Mouse (Mus musculus) T-helper 2 cell (primary cell): ENCODE data around the gene Rnf213.

Source experiments
- in situ Hi-C: fragments of 300-600 bp; cut with MboI, MseI; formaldehyde crosslinking; loops from one replicate; pipeline ENCODE4 v1.15.1; 2025; ENCODE audit warnings: high pct_unique_total_duplicates

The Rnf213 gene

DNA sequence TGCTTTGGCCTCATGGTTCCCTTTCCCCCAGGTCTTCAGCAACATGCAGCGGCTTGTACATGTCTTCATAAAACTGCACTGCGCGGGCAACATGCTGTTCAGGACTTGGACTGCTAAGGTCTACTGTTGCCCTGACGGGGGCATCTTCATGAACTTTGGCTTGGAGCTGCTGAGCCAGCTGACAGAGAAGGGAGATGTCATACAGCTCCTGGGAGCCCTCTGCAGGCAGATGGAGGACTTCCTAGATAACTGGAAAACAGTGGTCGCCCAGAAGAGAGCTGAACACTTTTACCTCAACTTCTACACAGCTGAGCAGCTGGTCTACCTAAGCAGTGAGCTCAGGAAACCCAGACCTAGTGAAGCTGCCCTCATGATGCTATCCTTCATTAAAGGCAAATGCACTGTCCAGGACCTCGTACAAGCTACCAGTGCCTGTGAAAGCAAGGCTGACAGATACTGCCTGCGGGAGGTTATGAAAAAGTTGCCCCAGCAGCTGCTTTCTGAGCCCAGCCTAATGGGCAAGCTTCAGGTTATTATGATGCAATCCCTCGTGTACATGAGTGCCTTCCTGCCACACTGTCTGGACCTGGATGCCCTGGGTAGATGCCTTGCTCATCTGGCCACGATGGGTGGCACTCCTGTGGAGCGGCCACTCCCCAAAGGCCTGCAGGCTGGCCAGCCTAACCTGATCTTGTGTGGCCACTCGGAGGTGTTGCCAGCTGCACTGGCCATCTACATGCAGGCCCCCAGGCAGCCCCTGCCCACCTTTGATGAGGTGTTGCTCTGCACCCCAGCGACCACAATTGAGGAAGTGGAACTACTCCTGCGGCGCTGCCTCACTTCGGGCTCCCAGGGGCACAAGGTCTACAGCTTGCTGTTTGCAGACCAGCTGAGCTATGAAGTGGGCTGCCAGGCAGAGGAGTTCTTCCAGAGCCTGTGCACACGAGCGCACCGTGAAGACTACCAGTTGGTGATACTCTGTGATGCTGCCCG lies 43.3 kb downstream of the Rnf213 start:
- in situ Hi-C loops: no loop called here

DNA sequence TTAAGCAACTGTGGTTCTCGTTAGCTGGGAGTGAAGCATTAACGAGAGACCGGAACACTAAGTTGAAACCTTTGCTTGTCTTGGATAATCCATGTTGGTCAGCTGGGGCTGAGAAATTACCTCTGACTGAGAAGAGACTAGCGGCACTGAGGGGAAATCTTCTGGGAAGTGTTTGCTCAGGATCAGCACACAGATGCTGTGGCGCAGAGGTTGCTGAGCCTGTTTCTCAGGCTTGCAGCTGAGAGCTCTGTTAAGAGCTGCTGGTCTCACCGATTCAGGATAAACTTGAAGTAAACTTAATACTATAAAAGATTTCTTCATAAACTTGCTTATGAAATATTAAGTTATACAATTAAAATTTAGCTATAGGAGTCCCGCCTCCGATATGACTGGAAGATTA lies 45.9 kb downstream of the Rnf213 start:
- in situ Hi-C loops: no loop called here

DNA sequence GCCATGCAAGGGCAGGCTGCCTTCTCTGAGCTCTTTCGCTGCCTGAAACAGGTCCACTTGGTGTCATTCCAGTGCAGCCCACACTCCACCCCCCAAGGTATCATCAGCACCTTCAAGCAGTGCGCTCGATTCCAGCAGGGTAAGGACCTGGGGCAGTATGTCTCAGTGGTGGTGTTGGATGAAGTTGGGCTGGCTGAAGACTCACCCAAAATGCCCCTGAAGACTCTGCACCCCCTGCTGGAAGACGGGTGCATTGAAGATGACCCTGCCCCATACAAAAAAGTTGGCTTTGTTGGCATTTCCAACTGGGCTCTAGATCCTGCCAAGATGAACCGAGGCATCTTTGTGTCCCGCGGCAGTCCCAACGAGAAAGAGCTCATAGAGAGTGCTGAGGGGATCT lies 49.3 kb downstream of the Rnf213 start:
- in situ Hi-C loops: no loop called here

DNA sequence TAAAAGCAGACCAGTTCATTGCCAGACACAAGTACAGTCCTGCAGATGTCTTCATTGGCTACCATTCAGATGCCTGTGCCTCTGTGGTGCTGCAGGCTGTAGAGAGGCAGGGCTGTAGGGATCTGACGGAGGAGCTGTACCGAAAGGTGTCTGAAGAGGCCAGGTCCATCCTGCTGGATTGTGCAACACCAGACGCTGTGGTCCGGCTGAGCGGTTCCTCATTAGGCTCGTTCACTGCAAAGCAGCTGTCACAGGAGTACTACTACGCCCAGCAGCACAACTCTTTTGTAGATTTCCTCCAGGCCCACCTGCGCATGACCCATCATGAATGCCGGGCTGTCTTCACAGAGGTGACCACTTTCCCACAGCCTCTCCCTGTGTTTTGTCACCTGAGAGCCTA lies 50.5 kb downstream of the Rnf213 start:
- in situ Hi-C loops: no loop called here

DNA sequence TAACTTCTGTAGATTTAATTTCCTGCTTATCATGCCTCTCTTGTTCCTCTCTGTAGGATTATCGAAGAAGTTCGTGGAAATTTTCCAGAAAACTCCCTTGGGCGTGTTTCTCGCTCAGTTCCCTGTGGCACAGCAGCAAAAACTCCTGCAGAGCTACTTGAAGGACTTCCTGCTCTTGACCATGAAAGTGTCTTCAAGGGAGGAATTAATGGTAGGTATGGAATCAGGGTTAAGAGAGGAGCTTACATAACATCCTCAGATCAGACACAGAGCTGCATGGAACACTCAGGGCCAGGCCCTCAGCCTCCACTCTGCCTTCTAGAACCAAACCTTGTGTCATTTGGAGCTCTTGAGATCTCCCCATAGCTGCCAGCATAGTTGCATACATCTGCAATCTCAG lies 63.2 kb downstream of the Rnf213 start:
- in situ Hi-C loops: no loop called here

DNA sequence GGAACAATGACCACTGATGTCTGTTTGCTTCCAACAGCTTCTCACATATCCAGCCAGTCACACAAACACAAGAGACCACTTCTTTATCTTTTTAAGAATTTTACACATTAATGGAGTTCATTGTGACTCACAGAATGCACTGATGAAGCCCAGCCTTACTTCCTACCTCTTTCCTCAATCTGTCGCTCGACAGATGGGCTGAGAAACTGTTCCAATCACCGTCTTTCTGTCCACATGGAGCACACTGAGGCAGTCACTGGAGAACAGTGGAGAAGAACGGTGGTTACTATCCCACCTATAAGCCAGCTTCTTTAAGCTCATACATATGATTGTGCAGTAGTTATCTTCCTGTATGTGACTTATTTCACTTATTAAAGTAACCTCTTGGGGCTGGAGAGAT lies 85.0 kb downstream of the Rnf213 start:
- in situ Hi-C loops: no loop called here

DNA sequence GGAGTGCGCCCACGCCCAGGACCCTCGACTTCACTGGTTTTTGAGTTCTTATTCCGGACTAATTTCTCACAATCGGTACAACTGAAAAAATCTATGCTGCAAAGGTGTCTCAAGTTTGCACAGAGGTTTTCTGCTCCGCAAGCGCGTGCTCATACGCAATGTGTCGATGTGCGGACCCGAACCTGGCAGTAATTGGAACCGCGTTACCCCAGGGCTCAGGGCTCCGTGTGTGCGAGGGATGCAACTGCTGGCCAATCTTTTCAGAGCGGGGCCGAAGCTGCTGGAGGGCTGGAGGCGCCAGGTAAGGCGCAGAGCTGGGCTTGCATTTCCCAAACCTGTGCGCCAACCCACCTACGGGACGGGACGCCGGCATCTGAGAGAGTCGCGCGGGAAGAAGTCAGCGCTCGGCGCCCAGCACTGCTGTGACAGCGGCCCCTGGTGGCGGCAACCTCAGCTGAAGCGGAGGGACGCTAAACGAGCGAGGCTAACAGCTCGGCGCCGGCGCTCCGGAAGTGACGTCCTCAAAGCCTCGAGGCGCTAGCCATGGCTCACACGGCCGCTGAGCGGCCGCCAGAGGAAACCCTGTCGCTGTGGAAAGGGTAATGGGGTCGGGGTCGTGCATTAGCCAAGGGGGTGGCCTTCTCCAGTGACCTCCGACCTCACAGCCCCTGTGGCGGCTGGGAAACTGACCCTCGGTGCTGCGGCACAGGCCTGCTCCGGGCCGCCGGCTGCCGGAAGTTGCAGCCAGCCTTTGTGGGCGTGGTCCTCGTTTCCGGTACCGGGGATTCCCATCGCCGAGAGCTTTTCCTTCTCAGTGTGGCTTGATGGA lies 98.2 kb downstream of the Rnf213 start, which contains the start of gene Endov:
Gene Endov, plus strand, starts transcription at position 487 of the 829 bp plus-strand sequence.
- in situ Hi-C loops: no loop called here

DNA sequence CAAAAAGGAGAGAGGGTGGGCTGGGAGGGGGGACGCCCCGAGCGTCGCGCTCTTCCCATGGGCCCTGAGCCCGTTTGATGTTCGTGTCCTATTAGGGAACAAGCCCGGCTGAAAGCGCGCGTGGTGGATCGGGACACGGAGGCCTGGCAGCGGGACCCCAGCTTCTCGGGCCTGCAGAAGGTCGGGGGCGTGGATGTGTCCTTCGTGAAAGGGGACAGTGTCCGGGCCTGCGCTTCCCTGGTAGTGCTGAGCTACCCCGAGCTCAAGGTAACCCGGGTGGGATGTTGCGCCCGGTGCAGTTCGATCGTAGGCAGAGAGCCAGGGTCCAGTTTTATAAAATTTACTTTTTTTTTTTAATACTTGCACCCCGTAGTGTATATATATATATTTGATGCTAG lies 98.8 kb downstream of the Rnf213 start:
- in situ Hi-C loops: no loop called here

DNA sequence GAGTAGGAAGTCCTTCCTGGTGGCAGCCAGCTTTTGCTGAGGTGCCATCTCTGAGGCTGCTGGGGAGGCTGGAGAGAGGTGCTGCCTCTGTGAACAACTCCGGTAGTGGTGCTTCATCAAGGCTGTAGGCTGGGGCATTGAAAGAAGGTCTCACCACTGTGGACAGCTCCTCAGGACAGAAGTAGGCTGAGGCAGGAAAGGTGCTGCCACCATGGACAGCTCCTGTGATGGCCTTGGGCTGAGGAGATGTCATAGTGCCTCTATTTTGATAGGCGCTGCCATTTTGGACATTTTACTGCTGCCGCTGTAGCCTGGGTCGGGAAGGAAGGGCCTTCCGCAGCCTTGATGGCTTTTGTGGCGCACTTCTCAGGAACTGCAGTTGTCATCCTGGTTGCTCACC lies 99.9 kb downstream of the Rnf213 start:
- in situ Hi-C loops: no loop called here

DNA sequence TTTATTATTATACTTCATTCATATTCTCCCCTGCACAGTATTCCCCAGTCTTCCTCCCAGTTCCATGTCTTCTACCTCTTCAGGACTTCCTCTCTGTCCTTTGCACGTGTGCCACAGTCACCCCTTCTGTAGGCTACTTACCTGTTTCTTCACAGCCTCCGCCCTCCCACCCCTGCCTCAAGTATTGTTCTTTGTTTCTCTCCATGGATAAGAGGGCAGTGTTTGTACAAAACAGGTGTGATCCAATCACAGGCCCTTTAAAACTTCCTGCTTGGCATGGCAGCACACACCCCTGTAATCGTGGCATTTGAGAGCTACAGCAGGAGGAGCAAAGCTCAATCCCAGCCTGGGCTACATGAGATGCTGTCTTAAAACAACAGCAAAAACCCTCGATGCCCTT lies 100.6 kb downstream of the Rnf213 start:
- in situ Hi-C loops: no loop called here

DNA sequence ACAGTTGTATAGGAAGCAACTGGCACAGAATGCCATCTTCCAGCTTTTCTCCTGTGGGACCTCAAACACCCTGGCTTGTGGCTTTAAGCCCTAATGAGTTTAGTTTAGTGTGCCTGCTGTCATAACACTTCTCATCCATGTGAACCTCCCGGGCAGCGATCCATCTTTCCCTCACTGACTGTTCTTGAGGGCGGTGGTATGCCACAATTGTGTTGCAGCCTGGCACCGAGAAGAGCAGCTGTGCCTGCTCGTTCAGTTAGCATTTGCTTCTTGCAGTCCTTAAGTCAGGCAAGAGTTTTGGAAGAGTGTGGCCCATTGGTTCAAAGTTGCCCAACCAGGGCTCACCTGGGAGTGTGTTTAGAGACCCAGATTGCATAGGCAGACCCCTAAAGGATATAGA lies 103.2 kb downstream of the Rnf213 start:
- in situ Hi-C loops: no loop called here

DNA sequence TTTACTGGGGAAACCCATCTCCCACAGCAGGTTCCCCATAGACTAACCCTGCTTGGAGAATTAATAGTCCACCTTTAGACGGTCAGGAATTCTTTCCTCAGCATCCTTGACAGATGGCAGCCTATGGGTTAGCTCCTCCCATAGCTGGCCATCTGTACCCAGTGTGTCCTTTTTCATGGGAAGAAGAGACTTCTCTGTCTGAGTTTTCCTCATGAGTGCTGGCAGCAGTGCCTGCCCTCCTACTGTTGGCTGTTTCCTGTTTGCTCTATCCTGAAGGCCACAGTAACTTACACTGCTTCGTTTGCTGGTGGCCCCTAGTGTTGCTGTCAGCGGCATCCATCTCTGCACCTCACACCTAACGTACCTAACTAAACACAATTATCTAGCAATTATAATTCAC lies 104.6 kb downstream of the Rnf213 start:
- in situ Hi-C loops: no loop called here

DNA sequence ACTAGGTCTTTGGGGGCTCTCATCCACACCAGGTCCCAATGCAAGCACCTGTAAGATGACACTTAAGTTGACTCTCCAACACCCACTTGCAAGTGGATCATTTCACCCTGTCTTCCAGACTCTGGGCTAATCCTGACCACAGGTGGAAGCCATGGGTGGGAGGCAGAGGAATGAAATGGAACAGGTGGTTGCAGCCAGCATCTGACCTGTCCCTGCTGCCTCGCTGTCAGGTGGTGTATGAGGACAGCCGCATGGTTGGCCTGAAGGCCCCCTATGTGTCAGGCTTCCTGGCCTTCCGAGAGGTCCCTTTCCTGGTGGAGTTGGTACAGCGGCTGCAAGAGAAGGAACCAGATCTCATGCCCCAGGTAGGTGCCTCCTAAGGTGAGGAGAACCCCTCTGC lies 106.4 kb downstream of the Rnf213 start:
- in situ Hi-C loops: no loop called here

DNA sequence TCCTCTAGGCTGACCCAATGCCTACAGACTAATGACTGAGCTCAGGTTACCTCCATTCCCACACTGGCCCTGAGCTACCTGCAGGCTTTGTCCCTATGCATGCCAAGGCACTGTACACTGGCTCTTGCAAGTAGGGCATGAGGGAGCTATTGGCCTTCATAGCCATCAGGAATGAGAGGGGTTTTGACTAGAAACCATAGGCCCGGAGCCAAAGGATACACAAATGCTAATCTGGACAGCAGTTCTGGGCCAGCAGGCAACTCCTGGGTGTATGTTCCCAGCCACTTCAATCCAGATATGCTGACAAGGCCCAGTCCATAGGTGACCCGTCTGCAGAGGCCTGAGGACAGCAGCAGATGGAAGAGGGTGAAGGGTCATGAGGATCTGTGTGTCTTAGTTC lies 107.1 kb downstream of the Rnf213 start:
- in situ Hi-C loops: loop anchor here (5.0 kb wide), 1 partner anchor 397 kb away; no protein-coding TSS in a partner anchor

DNA sequence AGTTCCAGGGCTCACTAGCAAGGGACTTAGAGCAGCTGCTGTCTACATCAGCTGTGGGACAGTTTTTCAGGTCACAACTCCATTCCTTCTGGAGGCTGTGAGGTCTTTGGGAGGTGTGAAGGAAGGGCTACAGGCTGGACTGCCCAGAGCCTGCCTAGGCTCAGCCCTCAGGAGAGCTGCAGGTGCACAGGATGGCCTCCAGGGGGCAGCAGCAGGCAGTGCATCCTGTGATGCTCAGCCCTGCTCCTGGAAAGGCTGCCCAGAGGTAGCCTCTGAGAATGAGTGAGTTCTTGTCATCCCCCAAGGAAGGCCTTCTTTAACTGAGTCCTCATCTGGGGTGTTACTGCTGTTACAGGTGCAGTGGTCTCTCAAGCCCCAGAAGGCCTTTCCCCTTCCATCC lies 110.8 kb downstream of the Rnf213 start:
- in situ Hi-C loops: loop anchor here (5.0 kb wide), 1 partner anchor 394 kb away; no protein-coding TSS in a partner anchor

DNA sequence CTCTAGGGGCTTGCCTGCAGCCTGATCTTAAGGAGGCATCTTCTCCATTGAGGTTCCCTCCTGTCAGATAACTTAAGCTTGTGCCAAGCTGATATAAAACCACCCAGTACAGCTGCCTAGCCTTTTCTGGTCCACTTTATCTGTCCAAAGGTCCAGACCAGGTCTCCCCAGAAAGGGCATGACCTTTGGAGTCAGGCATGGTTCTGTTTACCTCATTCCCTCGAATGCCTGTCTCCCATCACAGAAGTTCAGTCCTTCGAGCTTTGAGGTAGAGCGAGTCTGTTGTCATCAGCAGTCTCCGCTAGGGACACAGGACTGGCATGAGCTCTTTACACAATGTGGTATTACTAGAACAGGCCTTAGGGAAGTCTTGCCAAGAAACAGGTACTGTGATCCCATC lies 113.5 kb downstream of the Rnf213 start:
- in situ Hi-C loops: no loop called here

DNA sequence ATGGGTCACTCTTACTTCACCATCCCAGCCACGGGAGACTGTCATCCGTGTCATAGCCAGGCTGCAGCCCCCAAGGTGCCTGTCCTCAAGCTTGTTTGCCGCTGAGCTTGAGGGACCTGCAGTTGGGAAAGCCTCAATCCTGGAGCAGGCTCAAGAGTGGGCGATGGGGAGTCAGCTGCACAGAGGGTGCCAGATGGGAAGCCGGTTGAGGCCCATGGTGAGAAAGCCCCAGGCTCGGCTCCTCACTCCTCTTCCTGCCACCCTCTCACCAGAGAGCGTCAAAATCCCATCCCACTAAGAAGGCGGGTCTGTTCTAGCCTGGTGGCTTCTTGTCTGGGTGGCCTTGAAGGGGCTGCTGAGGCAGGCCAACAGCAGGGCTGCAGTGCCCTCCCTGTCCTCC lies 114.9 kb downstream of the Rnf213 start:
- in situ Hi-C loops: no loop called here

DNA sequence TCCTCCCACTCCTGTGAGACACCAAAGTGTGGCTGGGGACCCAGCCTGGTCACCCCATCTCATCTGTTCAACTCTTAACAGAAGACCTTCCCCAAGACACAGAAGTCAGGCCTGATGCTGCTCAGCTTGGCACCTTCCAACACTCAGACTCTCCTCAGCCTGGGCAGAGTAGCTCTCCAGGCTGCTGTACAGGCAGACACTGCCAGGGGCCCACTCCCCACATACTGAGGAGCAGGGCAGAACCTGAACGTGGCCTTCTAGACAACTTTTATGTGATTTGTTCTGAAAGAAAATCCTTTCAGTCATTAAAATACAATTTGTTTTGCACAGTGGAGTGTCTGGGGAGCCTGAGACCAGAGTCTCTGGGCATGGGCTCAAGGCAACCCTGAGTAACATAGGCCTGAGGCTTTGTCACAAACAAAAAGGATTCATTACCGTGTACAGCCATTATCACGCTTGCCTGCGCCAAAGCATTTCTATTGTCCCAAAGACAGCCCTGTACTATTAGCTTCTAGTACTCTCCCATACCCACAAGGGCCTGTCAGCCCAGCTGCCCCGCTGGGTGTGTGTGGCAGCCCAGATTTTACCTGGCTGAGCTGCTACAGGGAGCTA lies 116.4 kb downstream of the Rnf213 start:
- in situ Hi-C loops: no loop called here

DNA sequence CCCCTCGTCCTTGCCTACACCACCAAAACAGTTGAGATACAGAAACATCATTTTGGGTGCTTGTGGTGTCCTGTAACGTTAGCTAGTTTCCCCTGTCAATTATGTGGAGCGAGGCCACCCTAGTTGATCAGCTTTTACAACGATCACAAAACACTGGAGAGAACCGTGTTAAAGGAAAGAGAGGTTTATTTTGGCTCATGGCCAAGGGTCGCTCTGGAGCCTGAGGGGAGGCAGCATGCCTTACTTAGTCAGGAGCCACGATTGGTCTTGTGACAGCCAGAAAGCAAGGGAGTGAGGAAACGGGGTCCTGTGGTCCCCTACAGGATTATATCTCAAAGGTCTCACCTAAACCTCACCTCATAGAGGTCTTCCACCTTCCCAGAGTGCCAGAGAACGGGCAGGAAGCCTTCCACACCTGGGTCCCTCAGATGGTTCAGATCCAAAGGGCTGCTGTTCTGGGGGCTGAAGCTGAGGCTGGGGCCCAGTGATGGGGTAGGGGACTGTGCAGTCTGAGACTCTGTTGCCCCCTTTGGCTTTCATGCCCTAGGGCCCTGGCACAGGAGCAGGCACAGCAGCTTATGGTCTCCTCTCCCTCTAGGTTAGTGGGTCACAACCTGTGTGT lies 120.2 kb downstream of the Rnf213 start:
- in situ Hi-C loops: no loop called here

DNA sequence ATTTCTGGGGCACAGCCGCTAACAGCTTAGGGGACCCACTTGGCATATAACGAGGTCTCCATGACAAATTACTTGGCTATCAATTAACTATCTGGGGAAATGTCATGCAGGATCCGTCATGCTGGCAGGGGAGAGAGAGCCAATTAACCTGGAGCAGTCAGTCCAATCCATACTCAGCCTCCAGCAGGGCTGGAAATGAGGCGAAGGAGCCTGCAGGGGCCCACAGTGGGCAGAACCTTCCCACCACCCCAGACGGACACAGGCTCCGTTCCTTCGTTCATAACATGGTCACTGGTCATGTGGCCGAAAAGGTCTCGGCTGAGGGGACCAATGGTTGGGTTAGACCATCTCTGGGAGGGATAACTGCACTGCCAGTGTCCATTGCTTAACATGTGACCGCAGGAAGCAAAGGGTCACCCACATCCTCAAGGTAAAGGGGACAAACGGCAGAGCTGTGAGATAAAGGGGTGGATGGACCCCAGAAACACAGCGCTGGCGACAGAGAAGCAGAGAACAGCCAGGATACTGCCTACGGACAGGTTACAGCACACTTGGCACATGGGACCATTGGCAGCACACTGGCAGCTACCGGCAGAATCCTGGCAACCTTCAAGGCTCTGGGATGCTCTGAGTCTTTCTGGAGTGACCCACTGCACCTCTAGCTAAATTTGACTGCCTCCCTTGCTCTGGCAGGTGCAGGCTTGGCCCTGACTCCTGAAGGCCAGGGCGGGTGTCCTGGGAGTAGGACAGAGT lies 121.4 kb downstream of the Rnf213 start:
- in situ Hi-C loops: no loop called here
